Mouse (Mus musculus): Measurements from ENCODE around the gene Tmpo. TPM values are rescaled to one million over a fixed set of nuclear protein-coding genes. Genes with fewer than 3 reads are reported as not detected.

The Tmpo gene
- polyA plus RNA-seq, 1 experiment from 2014 or later: 130 TPM

DNA sequence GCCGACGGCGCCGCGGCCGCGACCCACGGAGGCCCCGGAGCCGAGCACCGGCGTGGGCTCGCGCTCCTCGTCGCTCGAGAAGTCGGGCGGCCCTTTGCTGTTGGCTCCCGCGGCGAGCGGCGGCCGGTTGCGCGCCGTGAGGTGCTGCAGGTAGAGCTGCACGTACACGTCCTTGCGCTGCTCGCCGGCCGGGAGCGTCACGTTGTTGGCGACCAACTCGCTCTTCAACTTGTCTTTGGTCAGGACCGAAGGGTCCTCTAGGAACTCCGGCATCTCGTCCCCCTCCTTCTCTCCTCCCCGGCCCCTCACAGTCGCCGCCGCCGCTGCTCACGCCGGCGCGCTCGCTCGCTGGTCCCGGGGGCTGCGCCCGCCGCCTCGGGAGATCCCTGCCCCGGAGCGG is 10.1 kb downstream of the Tmpo start:
- WGBS (ENCODE audit: insufficient replicate concordance): under 1% methylated on average over 55 of the region's 59 CpGs
- peak; percentile 26 for ATAC-seq (ENCODE audit: insufficient read depth)
- H3K4me3 ChIP-seq (replicated peaks): peak overlapping the region; percentile 98
- peak overlapping the region; percentile 93 for H3K4me2 ChIP-seq
- no peaks in the 10 kb centered on the region for H3K9me3 ChIP-seq (replicated peaks)
- H3K36me3 ChIP-seq (replicated peaks): peaks cover 30% of the 10 kb centered on the region
- H3K27me3 ChIP-seq: no peaks in the 10 kb centered on the region
- peak overlapping the region; percentile 100 for H3K9ac ChIP-seq
- peaks cover 51% of the 10 kb centered on the region for H3K4me1 ChIP-seq (replicated peaks)
- H3K27ac ChIP-seq (replicated peaks): peak overlapping the region; percentile 99

DNA sequence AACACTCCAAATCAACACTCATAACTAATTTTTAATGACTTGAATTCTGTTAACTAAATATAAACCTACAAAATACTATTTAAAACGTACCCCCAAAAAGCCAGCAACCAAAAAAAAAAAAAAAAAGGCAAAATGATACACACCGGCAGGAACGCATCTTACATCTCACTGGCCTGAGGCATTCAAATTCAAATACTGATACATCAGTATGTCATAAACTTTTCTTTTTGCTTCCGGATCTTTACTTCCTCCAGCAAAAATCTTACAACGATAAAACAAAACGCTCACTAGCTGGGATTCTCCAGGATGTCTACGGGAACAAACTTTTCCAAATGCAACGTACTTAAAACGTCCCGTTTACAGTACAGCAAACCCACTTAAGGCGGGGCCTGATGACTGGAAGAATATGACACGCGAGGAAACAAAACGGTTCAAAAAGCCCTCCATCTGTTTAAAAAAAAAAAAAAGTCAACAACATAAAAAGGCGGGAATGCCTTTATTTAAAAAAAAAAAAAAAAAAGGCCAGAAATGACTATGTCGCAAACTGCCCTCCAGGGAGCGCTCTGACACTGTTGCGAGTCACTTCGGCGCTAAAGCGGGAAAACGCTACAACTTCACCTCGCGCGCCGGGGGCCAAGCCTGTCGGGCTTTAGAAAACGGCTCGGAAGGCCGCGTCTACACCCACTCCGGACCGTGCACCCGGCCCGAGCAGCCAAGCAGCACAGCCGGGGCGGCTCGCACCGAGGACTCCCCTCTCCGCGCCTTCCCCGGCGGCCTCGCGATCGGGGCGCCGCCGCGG is 10.8 kb downstream of the Tmpo start:
- Histone ChIP-seq H3K27me3 (no peaks in the 10 kb centered on the region), H3K4me1 (replicated peaks) (peaks cover 52% of the 10 kb centered on the region)

DNA sequence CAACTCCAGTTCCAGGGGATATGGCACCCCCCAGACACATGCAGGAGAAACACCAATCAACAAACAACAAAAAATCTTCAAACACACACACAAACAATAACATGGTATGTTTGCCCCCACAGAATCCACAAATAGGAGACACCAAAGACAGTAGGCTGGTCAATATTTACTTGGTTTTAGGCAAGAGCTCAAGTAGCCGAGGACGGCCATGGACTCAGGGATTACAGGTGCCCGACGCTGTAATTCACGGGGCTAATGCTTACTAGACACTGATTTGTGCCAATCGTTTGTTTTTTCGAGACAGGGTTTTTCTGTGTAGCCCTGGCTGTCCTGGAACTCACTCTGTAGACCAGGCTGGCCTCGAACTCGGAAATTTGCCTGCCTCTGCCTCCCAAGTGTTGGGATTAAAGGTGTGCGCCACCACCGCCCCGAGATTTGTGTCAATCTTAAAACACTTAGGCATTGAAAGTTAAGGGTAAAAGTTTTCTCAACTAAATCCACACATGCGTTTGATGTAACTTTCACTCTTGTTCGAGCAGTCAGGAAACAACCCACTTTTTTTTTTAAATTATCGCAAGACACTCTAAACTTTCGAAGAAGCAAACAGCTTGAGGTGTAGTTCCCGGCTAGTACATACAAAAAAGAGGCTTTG is 11.6 kb downstream of the Tmpo start:
- Histone ChIP-seq H3K4me3 (replicated peaks) (peak overlapping the region; percentile 98), H3K4me2 (peak overlapping the region; percentile 93), H3K27ac (replicated peaks) (peak overlapping the region; percentile 99), H3K27me3 (no peaks in the 10 kb centered on the region), H3K9me3 (replicated peaks) (no peaks in the 10 kb centered on the region), H3K36me3 (replicated peaks) (peaks cover 44% of the 10 kb centered on the region), H3K9ac (peak overlapping the region; percentile 100), H3K4me1 (replicated peaks) (peaks cover 52% of the 10 kb centered on the region)
- no peak for ATAC-seq (ENCODE audit: insufficient read depth)
- 8% methylated on average over 17 of the region's 17 CpGs for WGBS (ENCODE audit: insufficient replicate concordance)

More for the DNA sequence above, 10.8 kb downstream of the Tmpo start:
- ATAC-seq (ENCODE audit: insufficient read depth): peak; percentile 19
- H3K27ac ChIP-seq (replicated peaks): peak overlapping the region; percentile 99
- no peaks in the 10 kb centered on the region for H3K9me3 ChIP-seq (replicated peaks)
- 2% methylated on average over 50 of the region's 50 CpGs for WGBS (ENCODE audit: insufficient replicate concordance)
- H3K4me2 ChIP-seq: peak overlapping the region; percentile 93
- peak overlapping the region; percentile 98 for H3K4me3 ChIP-seq (replicated peaks)
- peaks cover 37% of the 10 kb centered on the region for H3K36me3 ChIP-seq (replicated peaks)
- peak overlapping the region; percentile 100 for H3K9ac ChIP-seq

DNA sequence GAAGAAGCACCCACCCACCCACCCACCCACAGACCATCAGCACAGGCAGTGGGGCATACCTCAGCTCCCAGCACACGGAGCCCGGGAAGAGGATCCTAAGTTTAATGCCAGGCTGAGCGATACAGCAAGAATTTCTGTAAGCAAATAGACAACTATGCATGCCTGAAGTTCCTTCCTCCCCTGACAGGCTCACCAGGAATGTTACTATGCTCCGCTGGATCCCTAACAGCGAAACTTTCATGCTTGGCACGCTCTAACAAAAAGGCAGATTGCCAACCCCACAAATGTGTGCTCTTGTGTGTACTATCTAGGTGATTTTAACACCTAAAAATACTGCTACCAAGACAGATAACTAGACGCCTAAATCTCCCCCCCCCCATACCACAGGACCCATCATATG is 13.8 kb downstream of the Tmpo start:
- H3K9me3 ChIP-seq (replicated peaks): no peaks in the 10 kb centered on the region
- WGBS (ENCODE audit: insufficient replicate concordance): 69% methylated on average over 7 of the region's 7 CpGs
- H3K4me2 ChIP-seq: peak overlapping the region; percentile 93
- peaks cover 63% of the 10 kb centered on the region for H3K36me3 ChIP-seq (replicated peaks)
- ATAC-seq (ENCODE audit: insufficient read depth): no peak
- peaks cover 53% of the 10 kb centered on the region for H3K4me1 ChIP-seq (replicated peaks)
- no peaks in the 10 kb centered on the region for H3K27me3 ChIP-seq
- H3K27ac ChIP-seq (replicated peaks): no peak overlapping the region; the same call in 1 of the 2 replicates
- H3K9ac ChIP-seq: peak overlapping the region; percentile 22; the same call in 1 of the 2 replicates
- H3K4me3 ChIP-seq (replicated peaks): peak overlapping the region; percentile 98

DNA sequence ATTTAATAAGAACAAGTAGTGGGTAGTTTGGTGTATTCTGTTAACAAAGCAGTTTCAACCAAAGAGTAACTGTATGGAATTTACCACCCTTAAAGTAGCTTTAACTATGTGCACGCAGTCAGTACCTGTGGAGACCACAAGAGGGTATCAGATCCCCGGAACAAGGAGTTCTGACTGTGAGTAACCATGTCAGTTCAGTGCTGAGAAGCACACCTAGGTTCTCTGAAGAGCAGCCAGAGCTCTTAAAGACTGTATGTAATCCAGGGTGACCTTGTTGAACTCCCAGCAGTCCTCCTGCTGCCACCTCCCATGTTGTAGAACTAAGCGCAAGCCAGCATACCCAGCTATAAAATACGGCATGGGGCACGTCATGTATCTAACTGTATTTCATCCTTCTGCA is 14.2 kb downstream of the Tmpo start:
- Histone ChIP-seq H3K27ac (replicated peaks) (no peak overlapping the region; the same call in 1 of the 2 replicates), H3K4me2 (peak overlapping the region; percentile 93), H3K4me3 (replicated peaks) (peak overlapping the region; percentile 98), H3K36me3 (replicated peaks) (peaks cover 68% of the 10 kb centered on the region), H3K9ac (peak overlapping the region; percentile 22; the same call in 1 of the 2 replicates), H3K27me3 (no peaks in the 10 kb centered on the region), H3K4me1 (replicated peaks) (peaks cover 53% of the 10 kb centered on the region), H3K9me3 (replicated peaks) (no peaks in the 10 kb centered on the region)
- 47% methylated on average over 5 of the region's 5 CpGs for WGBS (ENCODE audit: insufficient replicate concordance)
- no peak for ATAC-seq (ENCODE audit: insufficient read depth)

DNA sequence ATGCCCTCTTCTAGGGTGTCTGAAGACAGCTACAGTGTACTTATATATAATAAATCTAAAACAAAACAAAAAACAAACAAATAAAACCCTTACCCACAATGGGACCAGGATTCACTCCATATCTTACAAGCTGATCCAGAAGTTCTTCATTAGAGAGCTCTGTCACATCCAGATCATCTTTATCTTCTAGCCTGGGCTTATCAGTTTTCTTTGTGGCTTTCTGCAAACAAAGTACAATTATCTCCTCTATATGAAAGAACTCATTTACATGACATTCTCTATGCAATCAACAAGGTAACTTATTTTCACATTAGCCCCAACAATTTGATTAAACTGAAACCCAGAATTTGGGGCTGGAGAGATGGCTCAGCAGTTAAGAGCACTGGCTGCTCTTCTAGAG is 15.3 kb downstream of the Tmpo start:
- no peak overlapping the region for H3K27ac ChIP-seq (replicated peaks)
- no peak for ATAC-seq (ENCODE audit: insufficient read depth)
- peaks cover 55% of the 10 kb centered on the region for H3K4me1 ChIP-seq (replicated peaks)
- H3K4me2 ChIP-seq: no peak overlapping the region
- no peaks in the 10 kb centered on the region for H3K9me3 ChIP-seq (replicated peaks)
- H3K36me3 ChIP-seq (replicated peaks): peaks cover 78% of the 10 kb centered on the region
- no peaks in the 10 kb centered on the region for H3K27me3 ChIP-seq
- no peak overlapping the region for H3K9ac ChIP-seq
- no peak overlapping the region for H3K4me3 ChIP-seq (replicated peaks)

DNA sequence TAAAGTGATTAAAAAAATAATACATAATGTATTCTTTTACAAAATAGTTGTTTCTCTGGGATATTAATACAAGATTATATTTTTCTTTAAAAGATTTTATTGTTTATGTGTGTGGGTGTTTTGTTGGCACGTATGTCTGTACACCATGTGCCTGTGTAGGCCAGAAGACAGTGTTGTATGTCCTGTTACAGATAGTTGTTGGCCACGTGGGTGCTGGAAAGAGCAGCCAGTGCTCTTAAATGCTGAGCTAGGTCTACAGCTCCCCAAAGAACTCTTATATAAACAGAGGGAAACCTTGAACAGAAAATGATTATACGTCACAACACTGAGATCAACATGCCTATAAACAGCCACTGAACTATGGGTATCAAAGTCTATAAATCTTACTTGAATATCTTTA is 16.6 kb downstream of the Tmpo start:
- no peak overlapping the region for H3K27ac ChIP-seq (replicated peaks)
- no peaks in the 10 kb centered on the region for H3K27me3 ChIP-seq
- no peak overlapping the region for H3K4me3 ChIP-seq (replicated peaks)
- no peak overlapping the region for H3K9ac ChIP-seq
- no peaks in the 10 kb centered on the region for H3K9me3 ChIP-seq (replicated peaks)
- H3K4me1 ChIP-seq (replicated peaks): peaks cover 55% of the 10 kb centered on the region
- H3K4me2 ChIP-seq: no peak overlapping the region
- no peak for ATAC-seq (ENCODE audit: insufficient read depth)
- 81% methylated on average over 3 of the region's 3 CpGs for WGBS (ENCODE audit: insufficient replicate concordance)
- H3K36me3 ChIP-seq (replicated peaks): peaks cover 90% of the 10 kb centered on the region

DNA sequence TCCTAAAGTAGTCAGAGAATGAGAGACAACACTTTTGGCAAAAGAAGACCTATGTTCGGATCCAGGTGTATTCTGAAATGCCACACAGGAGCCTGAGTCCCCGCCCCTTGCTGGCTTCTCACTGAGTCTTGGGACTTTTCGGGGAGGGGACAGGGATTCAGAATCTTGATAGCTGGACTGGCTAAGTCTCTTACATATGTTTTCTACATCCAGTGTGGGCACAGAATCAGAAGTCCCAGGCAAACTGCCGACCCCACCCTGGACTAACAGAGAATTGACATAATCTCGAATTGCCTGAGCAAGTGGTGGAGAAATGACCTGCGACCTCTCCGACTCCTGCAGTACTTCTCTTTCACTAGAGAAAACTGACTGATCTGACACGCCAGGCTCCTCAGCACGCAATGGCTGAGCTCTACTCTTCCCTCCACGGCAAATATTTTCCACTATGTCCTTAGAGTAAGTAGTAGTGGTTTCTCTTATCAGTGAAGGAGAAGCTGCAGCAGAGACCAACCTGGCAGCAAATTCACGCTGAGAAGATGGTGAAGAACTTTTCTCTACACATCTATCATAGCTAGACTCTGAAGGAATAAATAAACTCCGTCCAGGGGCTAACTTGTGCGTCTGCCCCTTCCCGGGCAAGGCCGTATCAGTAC is 18.5 kb downstream of the Tmpo start:
- H3K36me3 ChIP-seq (replicated peaks): peaks cover 96% of the 10 kb centered on the region
- no peak overlapping the region for H3K9ac ChIP-seq
- ATAC-seq (ENCODE audit: insufficient read depth): no peak
- 77% methylated on average over 15 of the region's 15 CpGs for WGBS (ENCODE audit: insufficient replicate concordance)
- H3K4me2 ChIP-seq: no peak overlapping the region
- no peak overlapping the region for H3K4me3 ChIP-seq (replicated peaks)
- no peaks in the 10 kb centered on the region for H3K27me3 ChIP-seq
- no peaks in the 10 kb centered on the region for H3K9me3 ChIP-seq (replicated peaks)
- H3K4me1 ChIP-seq (replicated peaks): peaks cover 37% of the 10 kb centered on the region
- H3K27ac ChIP-seq (replicated peaks): no peak overlapping the region

DNA sequence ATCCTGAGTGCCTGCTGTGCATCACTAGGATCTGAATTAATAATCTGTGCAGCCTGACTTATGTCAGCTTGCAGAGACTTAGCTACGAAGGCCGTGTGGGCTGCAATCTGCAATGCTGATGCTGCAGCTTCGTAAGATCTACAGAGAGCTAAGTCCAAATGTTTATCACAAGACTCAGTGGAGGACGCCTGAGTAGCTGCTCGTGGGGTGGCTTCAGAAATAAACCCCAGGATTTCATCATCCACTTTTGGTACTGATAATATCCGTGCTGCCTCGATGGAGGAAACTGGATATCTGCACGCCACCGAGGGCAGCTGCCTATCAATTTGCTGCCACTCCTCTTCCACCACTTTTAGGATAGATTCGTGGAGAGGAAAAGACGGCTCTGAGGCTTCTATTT is 19.0 kb downstream of the Tmpo start:
- WGBS (ENCODE audit: insufficient replicate concordance): 38% methylated on average over 11 of the region's 11 CpGs
- no peak overlapping the region for H3K4me3 ChIP-seq (replicated peaks)
- peak; percentile 47; the same call in 1 of the 2 replicates for ATAC-seq (ENCODE audit: insufficient read depth)
- H3K27ac ChIP-seq (replicated peaks): no peak overlapping the region
- H3K4me1 ChIP-seq (replicated peaks): peaks cover 31% of the 10 kb centered on the region
- H3K9ac ChIP-seq: no peak overlapping the region
- H3K27me3 ChIP-seq: no peaks in the 10 kb centered on the region
- H3K4me2 ChIP-seq: no peak overlapping the region
- peaks cover 96% of the 10 kb centered on the region for H3K36me3 ChIP-seq (replicated peaks)
- H3K9me3 ChIP-seq (replicated peaks): no peaks in the 10 kb centered on the region

DNA sequence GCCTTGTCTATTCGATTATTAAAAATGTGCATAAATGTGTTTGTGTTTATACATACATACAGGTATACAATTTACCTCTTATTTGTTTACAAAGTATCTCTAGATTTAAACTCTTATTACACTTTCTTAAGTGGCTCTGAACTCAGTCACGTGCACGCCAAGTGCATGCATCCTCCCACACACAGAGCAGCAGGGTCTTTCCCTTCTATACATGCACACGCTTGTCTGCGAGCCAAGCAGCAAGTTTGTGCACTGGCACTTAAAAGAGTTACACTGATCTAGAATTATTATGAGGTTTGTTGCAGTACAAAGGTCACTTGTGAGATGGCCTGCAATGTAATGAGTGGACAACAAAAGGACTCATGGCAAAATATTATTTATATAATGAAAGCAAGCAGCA is 20.1 kb downstream of the Tmpo start:
- no peak for ATAC-seq (ENCODE audit: insufficient read depth)
- H3K4me2 ChIP-seq: no peak overlapping the region
- no peaks in the 10 kb centered on the region for H3K27me3 ChIP-seq
- H3K27ac ChIP-seq (replicated peaks): no peak overlapping the region
- H3K36me3 ChIP-seq (replicated peaks): peaks cover 96% of the 10 kb centered on the region
- no peak overlapping the region for H3K9ac ChIP-seq
- no peaks in the 10 kb centered on the region for H3K9me3 ChIP-seq (replicated peaks)
- H3K4me1 ChIP-seq (replicated peaks): peaks cover 20% of the 10 kb centered on the region
- WGBS (ENCODE audit: insufficient replicate concordance): 93% methylated on average over 5 of the region's 5 CpGs
- no peak overlapping the region for H3K4me3 ChIP-seq (replicated peaks)

DNA sequence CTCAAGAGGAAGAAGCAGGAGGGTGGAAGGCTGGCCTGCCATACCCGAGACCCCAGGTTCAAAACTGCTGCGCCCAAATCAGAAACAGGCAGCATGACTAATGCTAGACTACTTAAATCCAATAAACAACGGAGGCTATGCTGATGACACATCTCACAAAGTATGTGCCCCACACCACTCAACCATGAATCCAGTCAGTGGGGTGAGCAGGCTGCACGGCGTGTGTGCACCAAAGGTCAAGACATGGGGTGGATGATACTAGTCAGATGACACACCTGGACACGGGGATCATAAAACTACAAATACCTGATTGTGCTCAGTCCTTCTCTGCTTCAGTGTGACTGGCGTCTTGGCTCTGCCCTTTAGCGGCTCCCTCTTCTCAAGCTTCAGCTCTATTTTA is 22.7 kb downstream of the Tmpo start:
- H3K4me1 ChIP-seq (replicated peaks): peaks cover 17% of the 10 kb centered on the region
- H3K36me3 ChIP-seq (replicated peaks): peaks cover 100% of the 10 kb centered on the region
- H3K27ac ChIP-seq (replicated peaks): no peak overlapping the region
- H3K27me3 ChIP-seq: no peaks in the 10 kb centered on the region
- 89% methylated on average over 8 of the region's 8 CpGs for WGBS (ENCODE audit: insufficient replicate concordance)
- no peak overlapping the region for H3K4me2 ChIP-seq
- no peak overlapping the region for H3K9ac ChIP-seq
- H3K4me3 ChIP-seq (replicated peaks): no peak overlapping the region
- H3K9me3 ChIP-seq (replicated peaks): no peaks in the 10 kb centered on the region
- no peak for ATAC-seq (ENCODE audit: insufficient read depth)
